Mouse (Mus musculus): ENCODE measurements around the gene Cnih2. TPM values are rescaled to one million over a fixed set of nuclear protein-coding genes. Genes with fewer than 3 reads are reported as not detected.

Cnih2 gene
- 0.52 TPM for polyA plus RNA-seq (2017; shearing (Covaris generic))

DNA sequence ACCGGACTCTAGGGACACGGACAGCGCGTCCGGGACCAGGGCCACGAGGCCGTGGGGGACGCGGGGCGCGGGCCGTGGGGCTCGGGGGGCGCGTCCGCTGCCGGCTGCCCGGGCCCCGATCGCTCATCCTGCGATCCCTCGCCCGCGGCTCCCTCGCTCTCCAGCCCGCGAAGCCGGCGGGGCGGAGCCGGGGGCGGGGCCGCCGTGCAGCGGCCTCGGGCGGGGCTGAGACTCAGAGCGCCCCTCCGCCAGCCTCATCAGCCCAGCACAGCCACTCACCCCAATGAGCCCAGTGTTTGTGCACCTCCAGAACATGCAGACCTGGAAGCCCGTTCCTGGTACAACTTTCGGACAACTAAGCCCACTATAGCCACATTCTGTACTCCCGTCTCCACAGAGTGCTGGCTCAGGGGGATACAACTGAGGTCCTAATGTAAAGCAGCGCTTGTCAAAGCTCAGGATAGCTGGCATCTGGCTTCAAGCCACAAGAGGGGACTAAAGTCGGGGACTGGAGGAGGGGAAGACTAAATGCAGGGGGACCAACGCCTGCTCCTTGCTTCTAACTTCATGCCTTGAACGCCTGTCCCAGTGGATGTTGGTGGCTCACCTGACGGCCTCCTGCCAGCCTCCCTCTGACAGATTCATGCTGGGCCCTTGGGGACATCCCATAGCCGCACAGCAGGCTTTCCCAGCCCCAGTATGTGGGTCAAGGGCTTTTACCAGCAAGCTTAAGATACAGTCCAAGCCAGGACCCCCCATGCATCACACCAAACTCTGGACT lies at the start of gene Cnih2:
Cnih2 (minus strand) TSS at position 159 of the 781 bp plus-strand sequence.

DNA sequence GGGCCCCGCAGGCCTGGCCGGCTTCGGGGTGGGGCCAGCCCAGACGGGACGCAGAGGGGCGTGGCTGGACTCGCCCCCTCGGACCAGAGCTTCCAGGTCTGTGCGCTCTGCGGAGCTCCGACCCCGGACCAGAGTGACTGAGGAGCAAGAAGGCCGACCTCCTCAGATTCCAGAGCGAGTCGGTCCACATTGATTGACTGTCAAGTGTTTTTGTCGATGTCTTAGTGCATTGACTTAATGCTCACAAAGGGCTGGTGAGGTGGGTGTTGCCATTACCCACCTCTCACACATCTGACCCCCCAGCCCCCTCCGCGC lies 20.0 kb upstream of the Cnih2 start, which contains the start of gene Klc2:
Klc2 (minus strand) TSS at position 177 of the 315 bp plus-strand sequence.

DNA sequence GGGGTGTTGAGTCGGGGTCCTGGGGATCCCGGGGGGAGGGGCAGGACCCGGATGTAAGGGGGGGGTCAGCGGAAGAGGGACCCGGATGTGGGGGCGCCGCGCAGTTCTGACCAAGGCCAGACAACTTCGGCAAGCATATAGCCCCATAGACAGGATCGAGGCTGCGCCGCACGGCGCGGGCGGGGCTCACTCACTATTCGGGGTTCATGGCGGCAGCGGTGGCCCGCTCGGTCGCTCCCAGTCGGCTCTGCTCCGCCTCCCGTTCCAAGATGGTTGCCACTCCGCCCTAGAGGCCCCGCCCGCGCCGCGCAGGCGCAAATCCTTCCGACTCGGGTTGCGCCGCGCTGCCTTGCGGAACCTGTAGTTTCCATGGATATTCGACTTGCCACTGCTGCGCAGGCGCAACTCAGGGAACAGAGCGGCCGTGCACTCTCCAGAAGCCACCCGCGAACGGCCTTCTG lies 8.4 kb upstream of the Cnih2 start, which contains the start of gene Rab1b:
Rab1b (minus strand) TSS at position 342 of the 461 bp plus-strand sequence.

DNA sequence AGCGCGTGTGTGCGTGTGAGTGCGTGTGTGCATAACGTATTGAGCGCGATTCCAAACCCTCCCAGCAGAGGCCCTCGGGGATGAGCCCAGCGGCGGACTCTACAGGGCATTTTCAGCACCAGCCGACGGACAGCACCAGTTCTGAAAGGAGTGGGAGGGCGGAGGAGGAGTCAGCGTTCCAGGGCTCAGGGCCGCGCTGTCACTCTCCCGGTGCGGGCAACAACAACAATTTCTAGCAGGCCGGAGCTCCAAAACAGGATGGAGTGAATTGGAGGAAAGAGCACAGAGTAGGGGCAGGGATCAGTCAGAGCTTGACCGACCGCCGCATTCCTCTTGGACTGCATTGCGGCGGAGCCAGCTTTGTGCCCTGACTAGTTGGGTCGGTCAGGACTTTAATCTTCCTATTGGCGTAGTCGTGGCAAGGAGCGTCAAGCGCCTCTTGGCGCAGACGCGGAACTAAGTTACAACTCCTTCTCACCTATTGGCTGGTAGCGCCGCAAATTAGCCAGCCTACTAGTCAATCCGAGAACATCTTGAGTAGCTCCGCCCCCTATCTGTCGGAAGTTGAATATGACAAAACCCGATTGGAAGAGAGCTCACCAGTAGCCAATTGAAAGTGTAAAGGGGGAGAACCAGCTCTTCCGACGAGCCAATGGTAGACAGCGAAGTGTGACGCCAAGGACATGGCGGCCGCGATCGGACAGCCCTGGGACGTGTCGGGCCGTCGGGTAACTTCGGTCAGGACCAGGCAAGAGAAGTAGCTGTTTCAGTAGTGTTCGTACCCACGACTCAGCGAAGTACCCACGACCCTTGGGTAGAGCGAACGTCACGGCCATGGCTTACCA lies 10.2 kb downstream of the Cnih2 start, which contains the start of gene Yif1a:
Yif1a (plus strand) TSS at position 655 of the 845 bp plus-strand sequence.

DNA sequence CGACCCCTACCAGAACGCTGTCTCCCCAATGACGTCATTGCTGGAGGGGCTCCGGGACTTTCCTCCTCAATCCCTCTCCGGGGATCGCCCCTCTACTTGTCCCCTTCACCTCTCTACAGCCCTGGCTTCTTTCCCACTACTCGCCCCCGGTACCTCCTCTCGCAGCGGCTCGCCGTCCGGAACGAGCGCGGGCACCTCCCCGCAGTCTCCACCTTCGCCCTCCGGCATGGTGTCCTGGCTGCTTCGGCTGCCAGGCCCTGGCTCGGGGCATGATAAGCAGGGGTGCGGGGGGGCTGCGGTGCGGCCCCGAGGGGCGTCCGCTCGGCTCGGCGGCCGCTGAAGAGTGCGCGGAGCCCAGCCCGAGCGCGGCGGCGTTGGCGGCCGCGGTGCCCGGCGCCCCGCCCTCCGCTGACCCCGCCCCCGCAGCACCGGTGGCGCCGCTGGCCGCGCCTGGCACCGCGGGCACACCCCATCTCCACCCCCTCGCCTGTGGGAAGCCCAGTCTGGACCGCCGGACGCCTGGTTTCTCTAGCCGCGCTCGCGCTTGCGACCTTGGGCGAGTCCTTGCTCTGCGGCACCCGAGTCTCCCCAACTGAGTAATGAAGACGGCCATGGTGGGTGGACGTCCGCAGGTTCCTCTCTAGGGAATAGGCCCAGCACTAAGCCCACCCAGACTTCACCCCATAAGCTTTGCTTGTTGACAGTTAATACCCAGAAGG lies 13.0 kb downstream of the Cnih2 start, which contains the start of gene Tmem151a:
Tmem151a (minus strand) TSS at position 387 of the 719 bp plus-strand sequence.

DNA sequence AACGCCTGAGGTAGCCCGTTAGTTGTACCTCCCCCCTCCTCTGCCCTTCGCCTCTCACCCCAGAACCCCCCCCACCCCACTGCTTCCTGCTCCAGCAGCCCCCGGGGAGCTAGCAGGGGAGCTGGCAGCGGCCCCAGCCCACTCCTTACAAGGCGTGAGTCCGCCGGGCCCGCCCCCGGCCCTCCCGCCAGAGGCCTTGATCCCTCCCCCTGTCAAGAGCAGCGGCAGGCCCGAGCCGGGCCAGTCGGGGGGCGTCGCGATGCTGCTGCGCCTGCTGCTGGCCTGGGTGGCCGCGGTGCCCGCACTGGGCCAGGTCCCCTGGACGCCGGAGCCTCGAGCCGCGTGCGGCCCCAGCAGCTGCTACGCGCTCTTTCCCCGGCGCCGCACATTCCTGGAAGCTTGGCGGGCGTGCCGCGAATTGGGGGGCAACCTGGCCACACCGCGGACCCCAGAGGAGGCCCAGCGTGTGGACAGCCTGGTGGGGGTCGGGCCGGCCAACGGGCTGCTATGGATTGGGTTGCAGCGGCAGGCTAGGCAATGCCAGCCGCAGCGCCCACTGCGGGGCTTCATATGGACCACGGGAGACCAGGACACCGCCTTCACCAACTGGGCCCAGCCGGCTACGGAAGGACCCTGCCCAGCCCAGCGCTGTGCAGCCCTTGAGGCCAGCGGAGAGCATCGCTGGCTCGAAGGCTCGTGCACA lies 30.3 kb downstream of the Cnih2 start, which contains the start of gene Cd248:
Cd248 (plus strand) TSS at position 212 of the 703 bp plus-strand sequence.

DNA sequence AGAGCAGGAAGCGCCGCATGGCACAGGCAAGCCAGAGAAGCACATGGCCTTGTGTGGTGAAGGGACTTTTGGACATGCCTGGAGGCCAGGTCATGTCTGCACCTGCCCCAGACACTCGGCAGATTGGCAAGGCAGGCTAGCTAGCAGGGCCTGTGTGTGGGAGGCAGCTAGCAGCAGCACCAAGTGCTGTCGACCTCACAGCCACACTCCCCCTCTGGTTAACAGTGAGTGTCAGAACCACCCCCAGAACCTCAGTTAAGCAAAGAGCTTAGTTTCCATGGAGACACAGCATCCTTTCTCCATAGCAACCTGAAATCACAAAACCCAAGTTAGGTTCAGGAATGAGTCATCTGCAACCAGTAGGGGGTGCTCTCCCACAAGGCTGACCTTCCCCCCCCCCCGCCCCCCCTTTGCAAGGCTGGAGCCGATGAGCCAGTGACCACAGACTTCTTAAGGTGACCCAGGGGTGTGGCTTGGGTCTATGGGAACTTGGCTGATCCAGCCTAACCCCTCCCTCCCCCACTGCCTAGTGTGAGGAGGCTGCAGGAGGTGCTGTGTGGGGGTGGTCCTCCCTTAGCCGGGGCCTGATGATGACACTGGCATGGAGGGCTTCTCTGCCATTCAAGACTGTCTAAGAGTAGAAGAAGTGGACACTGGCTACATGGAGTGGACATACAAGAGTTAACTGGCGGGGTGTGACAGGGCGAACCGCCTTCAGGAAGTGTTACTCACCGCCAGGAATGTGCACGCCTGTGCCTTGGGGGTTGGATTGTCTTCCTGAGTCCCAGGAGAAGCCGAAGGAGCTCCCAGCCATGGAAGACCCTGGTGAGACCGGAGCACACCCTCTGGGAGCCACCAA lies 48.0 kb downstream of the Cnih2 start, which contains the start of gene Rin1:
Rin1 (plus strand) TSS at position 435 of the 859 bp plus-strand sequence.

Other genes with a start within 250 kb of the Cnih2 start
- gene Ctsf, start 243.4 kb downstream of the Cnih2 start, polyA plus RNA-seq (2017; shearing (Covaris generic)): 13.9 TPM
- gene Actn3, start 220.6 kb downstream of the Cnih2 start, polyA plus RNA-seq (2017; shearing (Covaris generic)): not detected
- gene Zdhhc24, start 219.9 kb downstream of the Cnih2 start, polyA plus RNA-seq (2017; shearing (Covaris generic)): 4.3 TPM
- gene Bbs1, start 191.9 kb downstream of the Cnih2 start, polyA plus RNA-seq (2017; shearing (Covaris generic)): 0.37 TPM
- gene Dpp3, start 170.2 kb downstream of the Cnih2 start, polyA plus RNA-seq (2017; shearing (Covaris generic)): 59.0 TPM
- gene Peli3, start 155.4 kb downstream of the Cnih2 start, polyA plus RNA-seq (2017; shearing (Covaris generic)): 1.4 TPM
- gene Mrpl11, start 136.4 kb downstream of the Cnih2 start, polyA plus RNA-seq (2017; shearing (Covaris generic)): 46.3 TPM
- gene Npas4, start 108.2 kb downstream of the Cnih2 start, polyA plus RNA-seq (2017; shearing (Covaris generic)): not detected
- 1.3 TPM for gene Slc29a2, start 74.7 kb downstream of the Cnih2 start, polyA plus RNA-seq (2017; shearing (Covaris generic))
- gene B4gat1, start 59.7 kb downstream of the Cnih2 start, polyA plus RNA-seq (2017; shearing (Covaris generic)): 3.6 TPM
- gene AC124502.3, start 59.6 kb downstream of the Cnih2 start, polyA plus RNA-seq (2017; shearing (Covaris generic)): 1.8 TPM
- gene Brms1, start 57.2 kb downstream of the Cnih2 start, polyA plus RNA-seq (2017; shearing (Covaris generic)): 82.7 TPM
- gene Rin1, start 48.0 kb downstream of the Cnih2 start, polyA plus RNA-seq (2017; shearing (Covaris generic)): 0.70 TPM
- gene Cd248, start 30.4 kb downstream of the Cnih2 start, polyA plus RNA-seq (2017; shearing (Covaris generic)): not detected
- not detected for gene Tmem151a, start 13.0 kb downstream of the Cnih2 start, polyA plus RNA-seq (2017; shearing (Covaris generic))
- 34.0 TPM for gene Yif1a, start 10.0 kb downstream of the Cnih2 start, polyA plus RNA-seq (2017; shearing (Covaris generic))
- 120 TPM for gene Rab1b, start 8.6 kb upstream of the Cnih2 start, polyA plus RNA-seq (2017; shearing (Covaris generic))
- 4.6 TPM for gene Klc2, start 20.0 kb upstream of the Cnih2 start, polyA plus RNA-seq (2017; shearing (Covaris generic))
- 141 TPM for gene Pacs1, start 174.6 kb upstream of the Cnih2 start, polyA plus RNA-seq (2017; shearing (Covaris generic))
- gene Sf3b2, start 196.9 kb upstream of the Cnih2 start, polyA plus RNA-seq (2017; shearing (Covaris generic)): 321 TPM
- not detected for gene Gal3st3, start 199.8 kb upstream of the Cnih2 start, polyA plus RNA-seq (2017; shearing (Covaris generic))
- not detected for gene Catsper1, start 237.2 kb upstream of the Cnih2 start, polyA plus RNA-seq (2017; shearing (Covaris generic))

Data from naive thymus-derived CD4-positive, alpha-beta T cell, adult 5 months (primary cell).